ENCODE assay signal across 13 mouse cellular contexts in the genomic region with DNA sequence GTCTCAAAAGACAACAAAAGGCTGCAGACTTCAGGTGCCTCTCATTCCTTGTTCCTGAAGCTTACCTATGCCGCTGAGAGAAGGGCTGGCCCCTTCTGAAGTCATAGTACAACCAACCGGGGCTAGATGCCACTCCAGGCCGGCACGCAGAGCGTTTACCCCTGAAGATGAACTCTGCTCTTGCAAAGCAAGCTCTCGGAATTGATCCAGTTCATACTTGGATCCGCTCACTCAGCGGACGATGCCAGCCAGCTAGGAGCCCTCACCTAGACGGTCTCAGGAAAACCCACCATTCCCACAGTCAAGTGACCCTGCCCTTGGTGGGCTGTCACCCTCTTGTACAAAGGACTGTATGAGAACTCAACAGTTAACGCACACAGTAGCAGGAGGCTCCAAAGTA. TPM values are rescaled to one million over a fixed set of nuclear protein-coding genes. Genes with fewer than 3 reads are reported as not detected.
DNase-seq lines count a peak whose midpoint lies in the region; ATAC-seq and TF ChIP-seq lines count a peak whose summit lies in the region.
"Had no signal": no experiment of that assay in that cellular context is flagged by ENCODE, and none has a peak within 500 bp of the region (broad histone marks: within the 10 kb centered on the region; RNA-seq: fewer than 3 reads in every experiment).

No protein-coding gene starts in this region.

- no peak overlapping the region for H3K4me3 ChIP-seq in intestine, embryonic 16.5 days (ENCODE audit: low read length)
- no peak overlapping the region for H3K4me3 ChIP-seq in intestine, embryonic 15.5 days (replicated peaks)
- no peak overlapping the region for H3K4me3 ChIP-seq in kidney, postnatal 0 days (replicated peaks; ENCODE audit: low read depth, low read length)
- H3K4me3 ChIP-seq in liver, postnatal 0 days (ENCODE audit: low read depth, low read length) = no peak overlapping the region
- H3K4me3 ChIP-seq in hindbrain, embryonic 14.5 days (replicated peaks; ENCODE audit: low read length) = no peak overlapping the region
- H3K4me3 ChIP-seq: embryonic facial prominence, embryonic 15.5 days had no signal

- ATAC-seq in intestine, embryonic 16.5 days = peak; percentile 33; the same call in 1 of the 2 replicates
- no peak for ATAC-seq in intestine, embryonic 15.5 days
- no peak for ATAC-seq in kidney, postnatal 0 days (replicated peaks; ENCODE audit: low FRiP score, low read depth)
- ATAC-seq in liver, postnatal 0 days = peak; percentile 28; the same call in 1 of the 2 replicates
- no peak for ATAC-seq in hindbrain, embryonic 14.5 days (ENCODE audit: low FRiP score)
- ATAC-seq: forebrain, embryonic 16.5 days had no signal

- intact Hi-C loops in gastrocnemius, postnatal 14 days (cut with DNase I; ENCODE audit: low total_unique reads) = no loop called here

- no peak overlapping the region for H3K4me2 ChIP-seq in intestine, embryonic 16.5 days (ENCODE audit: low read depth, low read length)
- no peak overlapping the region for H3K4me2 ChIP-seq in intestine, embryonic 15.5 days (replicated peaks)
- H3K4me2 ChIP-seq in kidney, postnatal 0 days (ENCODE audit: low read length) = no peak overlapping the region
- peak overlapping the region; percentile 59 for H3K4me2 ChIP-seq in liver, postnatal 0 days (ENCODE audit: low read depth, low read length)
- no peak overlapping the region for H3K4me2 ChIP-seq in hindbrain, embryonic 14.5 days (replicated peaks)
- H3K4me2 ChIP-seq: embryonic facial prominence, embryonic 15.5 days had no signal

- no peak overlapping the region for H3K27ac ChIP-seq in intestine, embryonic 16.5 days (ENCODE audit: low read length)
- no peak overlapping the region; the same call in 1 of the 2 replicates for H3K27ac ChIP-seq in intestine, embryonic 15.5 days
- peak overlapping the region; percentile 78 for H3K27ac ChIP-seq in kidney, postnatal 0 days
- peak overlapping the region; percentile 83 for H3K27ac ChIP-seq in liver, postnatal 0 days (ENCODE audit: low read depth)
- no peak overlapping the region for H3K27ac ChIP-seq in hindbrain, embryonic 14.5 days
- H3K27ac ChIP-seq: embryonic facial prominence, embryonic 15.5 days had no signal

- H3K9ac ChIP-seq in intestine, embryonic 16.5 days (ENCODE audit: low read depth, low read length) = peak overlapping the region; percentile 15; the same call in 1 of the 2 replicates
- H3K9ac ChIP-seq in intestine, embryonic 15.5 days = no peak overlapping the region
- no peak overlapping the region for H3K9ac ChIP-seq in kidney, postnatal 0 days (ENCODE audit: low read depth, low read length)
- H3K9ac ChIP-seq in liver, postnatal 0 days (replicated peaks) = peak overlapping the region; percentile 28
- no peak overlapping the region for H3K9ac ChIP-seq in hindbrain, embryonic 14.5 days
- H3K9ac ChIP-seq: embryonic facial prominence, embryonic 15.5 days had no signal

- no peaks in the 10 kb centered on the region for H3K9me3 ChIP-seq in intestine, embryonic 16.5 days (ENCODE audit: control insufficient read depth, low read length)
- H3K9me3 ChIP-seq in intestine, embryonic 15.5 days = no peaks in the 10 kb centered on the region
- no peaks in the 10 kb centered on the region for H3K9me3 ChIP-seq in kidney, postnatal 0 days (replicated peaks; ENCODE audit: low read length)
- H3K9me3 ChIP-seq in liver, postnatal 0 days (ENCODE audit: low read length) = no peaks in the 10 kb centered on the region
- H3K9me3 ChIP-seq in hindbrain, embryonic 14.5 days (ENCODE audit: control insufficient read depth, low read length) = no peaks in the 10 kb centered on the region
- H3K9me3 ChIP-seq: embryonic facial prominence, embryonic 15.5 days had no signal

- peak; percentile 70 for DNase-seq in kidney, adult 18-20 months
- DNase-seq in kidney, postnatal 0 days (ENCODE audit: low spot score) = no peak
- peak; percentile 40 for DNase-seq in liver, postnatal 0 days
- no peak for DNase-seq in gastrocnemius, postnatal 14 days
- DNase-seq in hindbrain, embryonic 14.5 days (ENCODE audit: low spot score) = no peak
- DNase-seq: cerebellum, adult 9-11 months; lung, postnatal 4 days; right cerebral cortex, postnatal 4 days had no signal

- no peaks in the 10 kb centered on the region for H3K27me3 ChIP-seq in intestine, embryonic 16.5 days (replicated peaks; ENCODE audit: control insufficient read depth, insufficient read depth, low read length)
- H3K27me3 ChIP-seq in intestine, embryonic 15.5 days (replicated peaks) = no peaks in the 10 kb centered on the region
- no peaks in the 10 kb centered on the region for H3K27me3 ChIP-seq in kidney, postnatal 0 days (ENCODE audit: insufficient read depth, low read length)
- no peaks in the 10 kb centered on the region for H3K27me3 ChIP-seq in liver, postnatal 0 days (ENCODE audit: insufficient read depth, low read length)
- no peaks in the 10 kb centered on the region for H3K27me3 ChIP-seq in hindbrain, embryonic 14.5 days (ENCODE audit: control insufficient read depth, insufficient read depth, low read length)
- H3K27me3 ChIP-seq: CH12.LX; embryonic facial prominence, embryonic 15.5 days had no signal

- 78% methylated on average over 11 of the region's 11 CpGs for WGBS in intestine, embryonic 16.5 days
- WGBS in intestine, embryonic 15.5 days = 78% methylated on average over 11 of the region's 11 CpGs
- 84% methylated on average over 11 of the region's 11 CpGs for WGBS in kidney, postnatal 0 days
- 73% methylated on average over 11 of the region's 11 CpGs for WGBS in liver, postnatal 0 days (ENCODE audit: insufficient replicate concordance)
- WGBS in hindbrain, embryonic 14.5 days = 90% methylated on average over 11 of the region's 11 CpGs

- no peaks in the 10 kb centered on the region for H3K36me3 ChIP-seq in intestine, embryonic 16.5 days (ENCODE audit: control insufficient read depth, insufficient read depth, low read length)
- no peaks in the 10 kb centered on the region for H3K36me3 ChIP-seq in intestine, embryonic 15.5 days
- no peaks in the 10 kb centered on the region for H3K36me3 ChIP-seq in kidney, postnatal 0 days (ENCODE audit: insufficient read depth, low read length)
- H3K36me3 ChIP-seq in liver, postnatal 0 days (replicated peaks; ENCODE audit: insufficient read depth, low read length) = no peaks in the 10 kb centered on the region
- H3K36me3 ChIP-seq in hindbrain, embryonic 14.5 days (replicated peaks; ENCODE audit: control insufficient read depth, insufficient read depth) = no peaks in the 10 kb centered on the region
- H3K36me3 ChIP-seq: embryonic facial prominence, embryonic 15.5 days had no signal

- TF ChIP-seq EP300 in liver, postnatal 0 days (IDR thresholded peaks at IDR 0.05; ENCODE audit: low read depth) = no peak

- H3K4me1 ChIP-seq in intestine, embryonic 16.5 days (ENCODE audit: control insufficient read depth, insufficient read depth, low read length) = peaks cover 36% of the 10 kb centered on the region
- H3K4me1 ChIP-seq in intestine, embryonic 15.5 days (replicated peaks) = peaks cover 23% of the 10 kb centered on the region
- peaks cover 30% of the 10 kb centered on the region for H3K4me1 ChIP-seq in kidney, postnatal 0 days (replicated peaks; ENCODE audit: insufficient read depth, low read length)
- peaks cover 56% of the 10 kb centered on the region for H3K4me1 ChIP-seq in liver, postnatal 0 days (ENCODE audit: insufficient read depth)
- H3K4me1 ChIP-seq in hindbrain, embryonic 14.5 days (replicated peaks; ENCODE audit: control insufficient read depth, insufficient read depth, low read length) = peaks cover 11% of the 10 kb centered on the region; the same call in 1 of the 2 replicates

- TF ChIP-seq CTCF in kidney, postnatal 0 days (IDR thresholded peaks at IDR 0.05; ENCODE audit: low read depth) = no peak
- TF ChIP-seq CTCF in liver, postnatal 0 days (IDR thresholded peaks at IDR 0.05; ENCODE audit: low read depth) = no peak

RNA-seq across cellular contexts. Expression of gene Clic4, which starts 26.8 kb away (rescaled TPM):
- polyA plus RNA-seq in intestine, embryonic 16.5 days (2015; fragmentation: Nextera tagmentation; extraction: Ambion mirVana) = 107 and 109 TPM in 2 replicates
- 126 and 135 TPM in 2 replicates for polyA plus RNA-seq in intestine, embryonic 15.5 days (2015; fragmentation: Nextera tagmentation; extraction: Ambion mirVana)
- 147 and 166 TPM in 2 replicates for polyA plus RNA-seq in kidney, postnatal 0 days (2015; fragmentation: Nextera tagmentation; extraction: Ambion mirVana)
- polyA plus RNA-seq in liver, postnatal 0 days (2015; fragmentation: Nextera tagmentation; extraction: Ambion mirVana) = 52.2 and 64.6 TPM in 2 replicates
- 10 to 100 TPM; 41.0 to 50.9 TPM for total RNA-seq in gastrocnemius, postnatal 14 days (2021)
- polyA plus RNA-seq in hindbrain, embryonic 14.5 days (2014; fragmentation: Nextera tagmentation; extraction: Ambion mirVana) = 43.2 and 50.4 TPM in 2 replicates

Comparison
In these comparisons a context has a peak if more than half of its experiments do, and no peak if none do; other contexts are left out.
1. ATAC-seq: peak in intestine, embryonic 16.5 days (single experiment) and liver, postnatal 0 days (single experiment); none in intestine, embryonic 15.5 days (single experiment), kidney, postnatal 0 days (single experiment) and hindbrain, embryonic 14.5 days (single experiment).
2. H3K9ac ChIP-seq: peak in intestine, embryonic 16.5 days (single experiment) and liver, postnatal 0 days (single experiment); none in intestine, embryonic 15.5 days (single experiment), kidney, postnatal 0 days (single experiment) and hindbrain, embryonic 14.5 days (single experiment).
3. DNase-seq: peak in kidney, adult 18-20 months (single experiment) and liver, postnatal 0 days (single experiment); none in kidney, postnatal 0 days (single experiment), gastrocnemius, postnatal 14 days (single experiment) and hindbrain, embryonic 14.5 days (single experiment).
4. H3K27ac ChIP-seq: peak in kidney, postnatal 0 days (single experiment) and liver, postnatal 0 days (single experiment); none in intestine, embryonic 16.5 days (single experiment), intestine, embryonic 15.5 days (single experiment) and hindbrain, embryonic 14.5 days (single experiment).